14 mouse cellular contexts compared by ENCODE assay signal in genomic region chr12:15768536-15768935, GRCm38 (mm10). TPM values are rescaled to one million over a fixed set of nuclear protein-coding genes. Genes with fewer than 3 reads are reported as not detected.
DNase-seq lines count a peak whose midpoint lies in the region; ATAC-seq and TF ChIP-seq lines count a peak whose summit lies in the region.
"Had no signal": no experiment of that assay in that cellular context is flagged by ENCODE, and none has a peak within 500 bp of the region (broad histone marks: within the 10 kb centered on the region; RNA-seq: fewer than 3 reads in every experiment).

No protein-coding gene starts in this region.

- H3K9me3 ChIP-seq in forebrain, embryonic 13.5 days (replicated peaks): no peaks in the 10 kb centered on the region
- H3K9me3 ChIP-seq in forebrain, embryonic 12.5 days: no peaks in the 10 kb centered on the region
- H3K9me3 ChIP-seq in midbrain, postnatal 0 days (ENCODE audit: low read length): no peaks in the 10 kb centered on the region
- no peaks in the 10 kb centered on the region for H3K9me3 ChIP-seq in midbrain, embryonic 16.5 days (replicated peaks; ENCODE audit: control insufficient read depth, low read length, poor library complexity, severe bottlenecking)

- intact Hi-C loops in left cerebral cortex, postnatal 36 days (cut with DNase I): no loop called here

- H3K27me3 ChIP-seq in forebrain, embryonic 13.5 days: no peaks in the 10 kb centered on the region
- H3K27me3 ChIP-seq in forebrain, embryonic 12.5 days: no peaks in the 10 kb centered on the region
- H3K27me3 ChIP-seq in midbrain, postnatal 0 days (ENCODE audit: insufficient read depth, low read length): no peaks in the 10 kb centered on the region
- no peaks in the 10 kb centered on the region for H3K27me3 ChIP-seq in midbrain, embryonic 16.5 days (ENCODE audit: control insufficient read depth, insufficient read depth, low read depth, low read length)

- no peak overlapping the region for H3K9ac ChIP-seq in forebrain, embryonic 13.5 days
- H3K9ac ChIP-seq in forebrain, embryonic 12.5 days: no peak overlapping the region
- H3K9ac ChIP-seq in midbrain, postnatal 0 days (replicated peaks; ENCODE audit: low read length, poor library complexity, severe bottlenecking): no peak overlapping the region
- H3K9ac ChIP-seq in midbrain, embryonic 16.5 days (ENCODE audit: low read depth, low read length): no peak overlapping the region

- H3K4me3 ChIP-seq in forebrain, embryonic 13.5 days: no peak overlapping the region
- no peak overlapping the region for H3K4me3 ChIP-seq in forebrain, embryonic 12.5 days (replicated peaks)
- no peak overlapping the region for H3K4me3 ChIP-seq in midbrain, postnatal 0 days (ENCODE audit: low read depth, low read length)
- H3K4me3 ChIP-seq in midbrain, embryonic 16.5 days (ENCODE audit: low read depth, low read length): no peak overlapping the region
- H3K4me3 ChIP-seq: erythroblast, embryonic 14.5 days had no signal

- 80% methylated on average over 3 of the region's 3 CpGs for WGBS in forebrain, embryonic 13.5 days
- 92% methylated on average over 3 of the region's 3 CpGs for WGBS in forebrain, embryonic 12.5 days
- 91% methylated on average over 3 of the region's 3 CpGs for WGBS in midbrain, postnatal 0 days
- 89% methylated on average over 3 of the region's 3 CpGs for WGBS in midbrain, embryonic 16.5 days

- no peaks in the 10 kb centered on the region for H3K36me3 ChIP-seq in forebrain, embryonic 13.5 days (ENCODE audit: poor library complexity, severe bottlenecking)
- H3K36me3 ChIP-seq in forebrain, embryonic 12.5 days (replicated peaks): no peaks in the 10 kb centered on the region
- H3K36me3 ChIP-seq in midbrain, postnatal 0 days (ENCODE audit: insufficient read depth, low read length): no peaks in the 10 kb centered on the region
- H3K36me3 ChIP-seq in midbrain, embryonic 16.5 days (ENCODE audit: control insufficient read depth, insufficient read depth, low read length): no peaks in the 10 kb centered on the region

- DNase-seq in midbrain, postnatal 0 days (ENCODE audit: low spot score): peak; percentile 22
- DNase-seq in layer of hippocampus, postnatal 36 days: peak; percentile 27 to 29
- DNase-seq in ovary, postnatal 10 days (ENCODE audit: low spot score): no peak
- no peak for DNase-seq in left cerebral cortex, postnatal 36 days (ENCODE audit: low spot score in 2 of 2)
- DNase-seq: adrenal gland, postnatal 36 days; cerebellum, adult 18-20 months; heart, postnatal 10 days; spleen, adult 18-20 months had no signal

- H3K4me1 ChIP-seq in forebrain, embryonic 13.5 days: no peaks in the 10 kb centered on the region
- no peaks in the 10 kb centered on the region for H3K4me1 ChIP-seq in forebrain, embryonic 12.5 days
- H3K4me1 ChIP-seq in midbrain, postnatal 0 days (ENCODE audit: insufficient read depth, low read length): no peaks in the 10 kb centered on the region
- no peaks in the 10 kb centered on the region for H3K4me1 ChIP-seq in midbrain, embryonic 16.5 days (ENCODE audit: control insufficient read depth, insufficient read depth, low read length)

- peak; percentile 86 for ATAC-seq in forebrain, embryonic 13.5 days
- ATAC-seq in forebrain, embryonic 12.5 days (ENCODE audit: low FRiP score): no peak
- ATAC-seq in midbrain, postnatal 0 days (ENCODE audit: low FRiP score): no peak
- ATAC-seq in midbrain, embryonic 16.5 days: no peak
- ATAC-seq in monocyte, adult 5-6 weeks (replicated peaks; ENCODE audit: insufficient number of reproducible peaks, low FRiP score, low TSS enrichment, poor library complexity, severe bottlenecking): no peak

- H3K27ac ChIP-seq in forebrain, embryonic 13.5 days: no peak overlapping the region
- no peak overlapping the region for H3K27ac ChIP-seq in forebrain, embryonic 12.5 days
- H3K27ac ChIP-seq in midbrain, postnatal 0 days (ENCODE audit: low read depth, low read length): no peak overlapping the region
- no peak overlapping the region for H3K27ac ChIP-seq in midbrain, embryonic 16.5 days (ENCODE audit: low read length)
- H3K27ac ChIP-seq: stomach, postnatal 0 days had no signal

- TF ChIP-seq CTCF in midbrain, postnatal 0 days (IDR thresholded peaks at IDR 0.05): no peak

- no peak overlapping the region for H3K4me2 ChIP-seq in forebrain, embryonic 13.5 days
- no peak overlapping the region for H3K4me2 ChIP-seq in forebrain, embryonic 12.5 days
- no peak overlapping the region for H3K4me2 ChIP-seq in midbrain, postnatal 0 days (ENCODE audit: low read depth, low read length, poor library complexity, severe bottlenecking)
- H3K4me2 ChIP-seq in midbrain, embryonic 16.5 days (ENCODE audit: low read length): no peak overlapping the region

RNA-seq across cellular contexts. Expression of gene Trib2, which starts 48.2 kb away (rescaled TPM):
- polyA plus RNA-seq in forebrain, embryonic 13.5 days (2015; fragmentation: Nextera tagmentation; extraction: Ambion mirVana): 76.6 and 81.6 TPM in 2 replicates
- 81.1 and 92.2 TPM in 2 replicates for polyA plus RNA-seq in forebrain, embryonic 12.5 days (2016; fragmentation: Nextera tagmentation; extraction: Ambion mirVana)
- total RNA-seq in midbrain, postnatal 0 days (2014; rRNA removed): 185 and 189 TPM in 2 replicates
- 110 and 112 TPM in 2 replicates for polyA plus RNA-seq in midbrain, postnatal 0 days (2015; fragmentation: Nextera tagmentation; extraction: Ambion mirVana)
- 146 and 148 TPM in 2 replicates for polyA plus RNA-seq in midbrain, embryonic 16.5 days (2015; fragmentation: Nextera tagmentation; extraction: Ambion mirVana)
- total RNA-seq in layer of hippocampus, postnatal 36 days (2021): 10 to 100 TPM; 34.0 to 40.5 TPM
- 4.4 to 12.6 TPM (median 5.5 TPM) in 3 replicates for total RNA-seq in monocyte, adult 5-6 weeks (2017)
- 10 to 100 TPM; 34.8 to 41.5 TPM for total RNA-seq in left cerebral cortex, postnatal 36 days (2021)
- polyA plus RNA-seq: erythroblast, embryonic 14.5 days had no signal

Comparison
In these comparisons a context has a peak if more than half of its experiments do, and no peak if none do; other contexts are left out.
1. DNase-seq: peak in midbrain, postnatal 0 days (single experiment) and layer of hippocampus, postnatal 36 days (2 of 2); none in ovary, postnatal 10 days (single experiment) and left cerebral cortex, postnatal 36 days (0 of 2).